Mouse (Mus musculus): ENCODE measurements at regions not wholly inside any gene's neighbourhood (a gene's known extent, or its start where the extent isn't known, plus 50 kb on each side); places are given as distances from the start of the nearest gene placed in this dataset.

GRCm38 (mm10) chr12:8070788-8071187 is 93.3 kb downstream of the Apob start:
- ATAC-seq (ENCODE audit: insufficient read depth, low FRiP score), result no peak
- Histone ChIP-seq H3K4me1 (ENCODE audit: control insufficient read depth, insufficient read depth, low read length) (no peaks in the 10 kb centered on the region), H3K9ac (ENCODE audit: low read length) (no peak overlapping the region), H3K27me3 (ENCODE audit: control insufficient read depth, insufficient read depth, low read length) (no peaks in the 10 kb centered on the region), H3K4me2 (ENCODE audit: low read depth, low read length) (no peak overlapping the region), H3K4me3 (replicated peaks; ENCODE audit: low read length) (no peak overlapping the region), H3K36me3 (ENCODE audit: control insufficient read depth, insufficient read depth, low read length) (no peaks in the 10 kb centered on the region), H3K9me3 (replicated peaks; ENCODE audit: control insufficient read depth, low read length) (no peaks in the 10 kb centered on the region), H3K27ac (ENCODE audit: low read length) (no peak overlapping the region)
- 68% methylated on average over 6 of the region's 6 CpGs for WGBS

GRCm38 (mm10) chr12:8071286-8071685 is 93.8 kb downstream of the Apob start:
- no peak overlapping the region for H3K4me3 ChIP-seq (replicated peaks; ENCODE audit: low read length)
- no peaks in the 10 kb centered on the region for H3K27me3 ChIP-seq (ENCODE audit: control insufficient read depth, insufficient read depth, low read length)
- 83% methylated on average over 4 of the region's 4 CpGs for WGBS
- ATAC-seq (ENCODE audit: insufficient read depth, low FRiP score), result no peak
- no peak overlapping the region for H3K9ac ChIP-seq (ENCODE audit: low read length)
- no peaks in the 10 kb centered on the region for H3K4me1 ChIP-seq (ENCODE audit: control insufficient read depth, insufficient read depth, low read length)
- no peak overlapping the region for H3K4me2 ChIP-seq (ENCODE audit: low read depth, low read length)
- H3K9me3 ChIP-seq (replicated peaks; ENCODE audit: control insufficient read depth, low read length), result no peaks in the 10 kb centered on the region
- no peaks in the 10 kb centered on the region for H3K36me3 ChIP-seq (ENCODE audit: control insufficient read depth, insufficient read depth, low read length)
- H3K27ac ChIP-seq (ENCODE audit: low read length), result no peak overlapping the region

GRCm38 (mm10) chr12:8076010-8076540 is 98.6 kb downstream of the Apob start:
- no peaks in the 10 kb centered on the region for H3K4me1 ChIP-seq (ENCODE audit: control insufficient read depth, insufficient read depth, low read length)
- no peak for ATAC-seq (ENCODE audit: insufficient read depth, low FRiP score)

GRCm38 (mm10) chr12:8077346-8077745 is 99.9 kb downstream of the Apob start:
- WGBS, result 86% methylated on average over 4 of the region's 4 CpGs
- ATAC-seq (ENCODE audit: insufficient read depth, low FRiP score), result no peak
- H3K27me3 ChIP-seq (ENCODE audit: control insufficient read depth, insufficient read depth, low read length), result no peaks in the 10 kb centered on the region
- no peaks in the 10 kb centered on the region for H3K4me1 ChIP-seq (ENCODE audit: control insufficient read depth, insufficient read depth, low read length)
- no peaks in the 10 kb centered on the region for H3K36me3 ChIP-seq (ENCODE audit: control insufficient read depth, insufficient read depth, low read length)
- H3K9ac ChIP-seq (ENCODE audit: low read length), result no peak overlapping the region
- H3K9me3 ChIP-seq (replicated peaks; ENCODE audit: control insufficient read depth, low read length), result no peaks in the 10 kb centered on the region
- H3K4me2 ChIP-seq (ENCODE audit: low read depth, low read length), result no peak overlapping the region
- no peak overlapping the region for H3K4me3 ChIP-seq (replicated peaks; ENCODE audit: low read length)
- H3K27ac ChIP-seq (ENCODE audit: low read length), result no peak overlapping the region

More at GRCm38 (mm10) chr12:8076010-8076540, 98.6 kb downstream of the Apob start:
- Histone ChIP-seq H3K36me3 (ENCODE audit: control insufficient read depth, insufficient read depth, low read length) (no peaks in the 10 kb centered on the region), H3K4me3 (replicated peaks; ENCODE audit: low read length) (no peak overlapping the region), H3K9me3 (replicated peaks; ENCODE audit: control insufficient read depth, low read length) (no peaks in the 10 kb centered on the region), H3K27me3 (ENCODE audit: control insufficient read depth, insufficient read depth, low read length) (no peaks in the 10 kb centered on the region), H3K4me2 (ENCODE audit: low read depth, low read length) (no peak overlapping the region), H3K9ac (ENCODE audit: low read length) (no peak overlapping the region), H3K27ac (ENCODE audit: low read length) (no peak overlapping the region)

GRCm38 (mm10) chr12:8078046-8078445 is 100.6 kb downstream of the Apob start:
- H3K27me3 ChIP-seq (ENCODE audit: control insufficient read depth, insufficient read depth, low read length), result no peaks in the 10 kb centered on the region
- H3K36me3 ChIP-seq (ENCODE audit: control insufficient read depth, insufficient read depth, low read length), result no peaks in the 10 kb centered on the region
- H3K9me3 ChIP-seq (replicated peaks; ENCODE audit: control insufficient read depth, low read length), result no peaks in the 10 kb centered on the region
- no peak overlapping the region for H3K4me2 ChIP-seq (ENCODE audit: low read depth, low read length)
- H3K9ac ChIP-seq (ENCODE audit: low read length), result no peak overlapping the region
- 86% methylated on average over 3 of the region's 3 CpGs for WGBS
- H3K27ac ChIP-seq (ENCODE audit: low read length), result no peak overlapping the region
- no peak for ATAC-seq (ENCODE audit: insufficient read depth, low FRiP score)
- H3K4me3 ChIP-seq (replicated peaks; ENCODE audit: low read length), result no peak overlapping the region
- no peaks in the 10 kb centered on the region for H3K4me1 ChIP-seq (ENCODE audit: control insufficient read depth, insufficient read depth, low read length)

GRCm38 (mm10) chr12:8082688-8083661 is 105.5 kb downstream of the Apob start:
- Histone ChIP-seq H3K27ac (ENCODE audit: low read length) (no peak overlapping the region), H3K9ac (ENCODE audit: low read length) (no peak overlapping the region), H3K4me1 (ENCODE audit: control insufficient read depth, insufficient read depth, low read length) (no peaks in the 10 kb centered on the region), H3K4me3 (replicated peaks; ENCODE audit: low read length) (no peak overlapping the region), H3K27me3 (ENCODE audit: control insufficient read depth, insufficient read depth, low read length) (no peaks in the 10 kb centered on the region), H3K9me3 (replicated peaks; ENCODE audit: control insufficient read depth, low read length) (no peaks in the 10 kb centered on the region), H3K4me2 (ENCODE audit: low read depth, low read length) (no peak overlapping the region), H3K36me3 (ENCODE audit: control insufficient read depth, insufficient read depth, low read length) (no peaks in the 10 kb centered on the region)
- no peak for ATAC-seq (ENCODE audit: insufficient read depth, low FRiP score)
- 58% methylated on average over 8 of the region's 8 CpGs for WGBS

- H3K4me2 ChIP-seq (ENCODE audit: low read depth, low read length), result no peak overlapping the region
- H3K4me1 ChIP-seq (ENCODE audit: control insufficient read depth, insufficient read depth, low read length), result no peaks in the 10 kb centered on the region
- H3K9ac ChIP-seq (ENCODE audit: low read length), result no peak overlapping the region
- 12% methylated on average over 1 of the region's 3 CpGs for WGBS
- no peak overlapping the region for H3K27ac ChIP-seq (ENCODE audit: low read length)
- H3K27me3 ChIP-seq (ENCODE audit: control insufficient read depth, insufficient read depth, low read length), result no peaks in the 10 kb centered on the region
- no peaks in the 10 kb centered on the region for H3K36me3 ChIP-seq (ENCODE audit: control insufficient read depth, insufficient read depth, low read length)
- ATAC-seq (ENCODE audit: insufficient read depth, low FRiP score), result no peak
- H3K9me3 ChIP-seq (replicated peaks; ENCODE audit: control insufficient read depth, low read length), result no peaks in the 10 kb centered on the region; the same call in 1 of the 2 replicates
- no peak overlapping the region for H3K4me3 ChIP-seq (replicated peaks; ENCODE audit: low read length)
Observed at GRCm38 (mm10) chr12:8087958-8088357, 110.5 kb downstream of the Apob start.

- Histone ChIP-seq H3K9me3 (replicated peaks; ENCODE audit: control insufficient read depth, low read length) (no peaks in the 10 kb centered on the region; the same call in 1 of the 2 replicates), H3K27ac (ENCODE audit: low read length) (no peak overlapping the region), H3K4me1 (ENCODE audit: control insufficient read depth, insufficient read depth, low read length) (no peaks in the 10 kb centered on the region), H3K9ac (ENCODE audit: low read length) (no peak overlapping the region), H3K4me3 (replicated peaks; ENCODE audit: low read length) (no peak overlapping the region), H3K4me2 (ENCODE audit: low read depth, low read length) (no peak overlapping the region), H3K36me3 (ENCODE audit: control insufficient read depth, insufficient read depth, low read length) (no peaks in the 10 kb centered on the region), H3K27me3 (ENCODE audit: control insufficient read depth, insufficient read depth, low read length) (no peaks in the 10 kb centered on the region)
- 60% methylated on average over 8 of the region's 8 CpGs for WGBS
- ATAC-seq (ENCODE audit: insufficient read depth, low FRiP score), result peak; percentile 41; the same call in 1 of the 2 replicates
Observed at GRCm38 (mm10) chr12:8089423-8090278, 112.2 kb downstream of the Apob start.

- no peaks in the 10 kb centered on the region; the same call in 1 of the 2 replicates for H3K9me3 ChIP-seq (replicated peaks; ENCODE audit: control insufficient read depth, low read length)
- no peaks in the 10 kb centered on the region for H3K27me3 ChIP-seq (ENCODE audit: control insufficient read depth, insufficient read depth, low read length)
- no peak overlapping the region for H3K9ac ChIP-seq (ENCODE audit: low read length)
- WGBS, result 47% methylated on average over 2 of the region's 2 CpGs
- no peak overlapping the region for H3K4me3 ChIP-seq (replicated peaks; ENCODE audit: low read length)
- no peaks in the 10 kb centered on the region for H3K36me3 ChIP-seq (ENCODE audit: control insufficient read depth, insufficient read depth, low read length)
- no peak overlapping the region for H3K4me2 ChIP-seq (ENCODE audit: low read depth, low read length)
- no peak for ATAC-seq (ENCODE audit: insufficient read depth, low FRiP score)
- H3K4me1 ChIP-seq (ENCODE audit: control insufficient read depth, insufficient read depth, low read length), result no peaks in the 10 kb centered on the region
- no peak overlapping the region for H3K27ac ChIP-seq (ENCODE audit: low read length)
Observed at GRCm38 (mm10) chr12:8090279-8090626, 112.8 kb downstream of the Apob start.
